Mouse (Mus musculus) ES-Bruce4 (cell line): ENCODE results near the gene Pcyt2.

Source experiments
- CTCF ChIP-seq: IDR thresholded peaks from one replicate; pipeline ENCODE4 v1.8.1; 2011; ENCODE audit warnings: low read depth, low read length
- EP300 ChIP-seq: IDR thresholded peaks from 2 replicates; pipeline ENCODE4 v1.6.1; 2011; ENCODE audit warnings: low read depth, low read length; ENCODE audit not compliant: insufficient read depth

GRCm38 (mm10) chr11:120617519-120618112 is at the start of gene Pcyt2:
- TF ChIP-seq CTCF: no peak
- TF ChIP-seq EP300: no peak
